Mouse (Mus musculus) forebrain, embryonic 11.5 days (tissue): ENCODE results near the gene Rad51ap2. TPM values are rescaled to one million over a fixed set of nuclear protein-coding genes. Genes with fewer than 3 reads are reported as not detected.

Experiments
- ATAC-seq: fragments of 200-750 bp; cut with Nextera tagmentation; replicated peaks from 2 replicates; pipeline ENCODE4 v1.8.0; 2017; ENCODE audit warnings: moderate TSS enrichment; ENCODE audit not compliant: low FRiP score
- DNase-seq: peaks from one replicate; pipeline ENCODE4 v3.0.0-alpha.2; 2017; ENCODE audit warnings: low spot score
- H3K27ac ChIP-seq: fragments of 300-500 bp; sonication (generic); 2 replicates; pipeline ENCODE4 v1.5.1; 2014; ENCODE audit warnings: low read depth, low read length
- H3K27me3 ChIP-seq: fragments of 300-500 bp; sonication (generic); 2 replicates; pipeline ENCODE4 v1.6.1; 2014; ENCODE audit warnings: mild to moderate bottlenecking, low read length, mixed read lengths; ENCODE audit not compliant: control insufficient read depth, insufficient read depth
- H3K36me3 ChIP-seq: fragments of 300-500 bp; sonication (generic); 2 replicates; pipeline ENCODE4 v1.6.1; 2014; ENCODE audit warnings: mild to moderate bottlenecking, low read length, moderate library complexity, mixed read lengths; ENCODE audit not compliant: control insufficient read depth, insufficient read depth
- H3K4me1 ChIP-seq: fragments of 300-500 bp; sonication (generic); replicated peaks from 2 replicates; pipeline ENCODE4 v1.6.1; 2014; ENCODE audit warnings: low read length, mixed read lengths; ENCODE audit not compliant: control insufficient read depth, insufficient read depth
- H3K4me2 ChIP-seq: fragments of 300-500 bp; sonication (generic); 2 replicates; pipeline ENCODE4 v1.6.1; 2014; ENCODE audit warnings: low read depth, mild to moderate bottlenecking, low read length, moderate library complexity, mixed read lengths; ENCODE audit not compliant: severe bottlenecking
- H3K4me3 ChIP-seq: fragments of 300-500 bp; sonication (generic); 2 replicates; pipeline ENCODE4 v1.5.1; 2014; ENCODE audit warnings: low read depth, low read length
- H3K9ac ChIP-seq: fragments of 300-500 bp; sonication (generic); 2 replicates; pipeline ENCODE4 v1.6.1; 2014; ENCODE audit warnings: low read length
- H3K9me3 ChIP-seq: fragments of 300-500 bp; sonication (generic); 2 replicates; pipeline ENCODE4 v1.6.1; 2016; ENCODE audit warnings: low read length, mixed read lengths; ENCODE audit not compliant: control insufficient read depth
- WGBS: fragments of 180-500 bp; shearing (Covaris S2); extraction: QIAGEN DNeasy Blood & Tissue Kit; methylation state at CpG from one replicate; pipeline ENCODE4 v1.1.7; 2014; 5-methylcytosine and 5-hydroxymethylcytosine counted together
- polyA plus RNA-seq: library from polyadenylated mRNA; unstranded; fragments of >200 nt; fragmentation: Nextera tagmentation; extraction: Ambion mirVana; gene quantifications from 2 replicates; pipeline ENCODE4 v1.2.1, GENCODE M21; 2014

The Rad51ap2 gene
- polyA plus RNA-seq, 1 experiment from 2014 or later, result 0.11 TPM

DNA sequence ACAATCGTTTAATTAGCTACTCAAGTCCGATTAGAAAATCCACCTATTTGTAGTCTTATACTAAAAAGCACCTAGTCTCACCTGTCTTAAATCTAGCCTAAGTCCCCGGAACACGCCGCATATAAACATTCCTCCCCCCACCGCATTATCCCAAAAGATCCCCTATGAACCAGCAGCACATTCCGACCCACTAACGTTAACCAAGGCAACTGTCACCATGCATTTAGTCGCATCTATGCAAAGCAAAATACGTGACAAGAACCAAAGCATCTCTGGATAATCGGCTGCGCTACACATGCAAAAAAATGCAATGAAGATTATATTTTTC is 19.9 kb upstream of the Rad51ap2 start:
- WGBS, result 4% methylated on average over 12 of the region's 12 CpGs
- ATAC-seq (peak; percentile 8; the same call in 1 of the 2 replicates), DNase-seq (no peak)
- Histone ChIP-seq H3K36me3 (no peaks in the 10 kb centered on the region), H3K4me1 (peaks cover 3% of the 10 kb centered on the region; the same call in 1 of the 2 replicates), H3K9me3 (no peaks in the 10 kb centered on the region), H3K4me3 (peak overlapping the region; percentile 33), H3K27ac (no peak overlapping the region), H3K9ac (peak overlapping the region; percentile 17; the same call in 1 of the 2 replicates), H3K4me2 (peak overlapping the region; percentile 76), H3K27me3 (peaks cover 7% of the 10 kb centered on the region; the same call in 1 of the 2 replicates)

DNA sequence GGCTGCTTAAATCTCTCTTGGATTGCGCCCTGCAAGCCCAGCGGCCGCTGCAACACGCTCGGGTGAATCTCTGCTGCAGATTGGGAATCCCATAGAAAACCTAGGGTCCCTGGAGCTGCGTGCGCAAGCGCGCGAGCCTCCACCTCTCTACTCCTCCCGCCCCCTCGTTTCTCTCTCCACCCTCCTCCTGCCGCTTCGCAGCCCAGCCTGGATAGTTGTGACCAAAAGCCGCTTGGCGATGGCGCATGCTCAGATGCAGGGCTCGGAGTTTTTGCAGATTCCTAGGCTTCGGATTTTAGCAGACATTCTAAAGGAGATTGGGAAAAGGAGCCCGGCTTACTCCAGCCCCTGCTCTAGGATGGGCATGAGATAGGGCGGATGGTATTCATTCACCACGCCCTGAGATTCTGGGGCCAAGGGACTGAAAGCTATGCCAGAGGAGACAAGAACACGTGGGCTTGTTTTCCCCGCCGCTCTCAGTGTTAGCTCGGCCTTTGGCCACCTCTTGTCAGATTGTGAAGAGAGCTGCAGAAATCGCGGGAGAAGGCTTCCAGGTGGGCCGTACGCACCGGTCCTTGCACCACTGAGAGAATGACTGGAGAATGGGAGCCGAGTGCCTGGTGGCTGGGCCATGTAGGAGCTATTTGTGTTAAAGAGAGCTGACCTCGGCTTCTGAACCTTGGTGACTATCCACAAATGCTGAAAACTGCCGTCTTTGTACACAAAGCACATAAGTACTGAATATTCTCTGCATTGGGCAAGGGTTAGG is 19.2 kb upstream of the Rad51ap2 start, which contains the start of gene Vsnl1:
TSS of gene Vsnl1 (minus strand) at position 117 of the 769 bp plus-strand sequence.
- peaks cover 7% of the 10 kb centered on the region; the same call in 1 of the 2 replicates for H3K27me3 ChIP-seq
- ATAC-seq (peak; percentile 95), DNase-seq (peak; percentile 92)
- WGBS, result 4% methylated on average over 34 of the region's 34 CpGs
- H3K4me1 ChIP-seq, result peaks cover 3% of the 10 kb centered on the region; the same call in 1 of the 2 replicates
- no peak within 1 kb of the TSS for H3K27ac ChIP-seq
- H3K4me3 ChIP-seq, result peak within 1 kb of the TSS; percentile 33
- peak within 1 kb of the TSS; percentile 49 for H3K9ac ChIP-seq
- H3K4me2 ChIP-seq, result peak within 1 kb of the TSS; percentile 76
- no peaks in the 10 kb centered on the region for H3K36me3 ChIP-seq
- H3K9me3 ChIP-seq, result no peaks in the 10 kb centered on the region

DNA sequence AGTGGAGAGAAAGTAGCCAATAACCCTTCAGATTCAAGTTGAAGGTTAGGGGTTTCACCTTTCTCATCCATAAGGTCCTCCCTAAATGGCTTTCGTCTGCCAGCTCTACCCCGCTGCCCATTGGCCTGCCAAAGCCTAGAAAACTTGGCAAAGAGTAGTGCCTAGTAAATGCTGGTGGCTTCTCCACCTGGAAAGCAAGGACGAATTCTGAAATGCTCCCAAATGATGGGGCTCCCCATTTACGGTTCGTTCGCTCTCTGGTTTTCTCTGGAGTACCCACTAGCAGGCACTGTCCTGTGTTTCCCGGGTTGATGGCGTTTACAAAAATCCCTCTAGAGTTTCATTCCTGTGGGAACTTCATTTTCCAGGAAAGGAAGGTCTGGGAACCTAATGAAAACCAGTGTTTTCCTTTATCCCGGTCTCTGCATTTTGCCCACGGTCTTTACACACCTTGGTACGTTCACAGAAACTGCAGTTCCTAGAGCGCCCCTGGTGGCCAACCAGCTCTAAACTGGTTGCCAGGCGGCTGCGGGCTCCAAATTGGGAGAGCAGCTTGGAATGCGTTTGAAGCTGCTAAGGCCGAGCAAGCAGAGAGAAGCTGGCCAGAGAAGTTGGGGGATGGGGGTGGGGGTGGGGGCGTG is 18.5 kb upstream of the Rad51ap2 start:
- peak; percentile 57 for ATAC-seq
- DNase-seq, result peak; percentile 94
- Histone ChIP-seq H3K4me3 (peak overlapping the region; percentile 33; the same call in 1 of the 2 replicates), H3K9ac (no peak overlapping the region), H3K4me2 (peak overlapping the region; percentile 42; the same call in 1 of the 2 replicates), H3K27ac (no peak overlapping the region), H3K27me3 (peaks cover 7% of the 10 kb centered on the region; the same call in 1 of the 2 replicates), H3K4me1 (peaks cover 3% of the 10 kb centered on the region; the same call in 1 of the 2 replicates), H3K9me3 (no peaks in the 10 kb centered on the region), H3K36me3 (no peaks in the 10 kb centered on the region)
- 20% methylated on average over 16 of the region's 17 CpGs for WGBS

DNA sequence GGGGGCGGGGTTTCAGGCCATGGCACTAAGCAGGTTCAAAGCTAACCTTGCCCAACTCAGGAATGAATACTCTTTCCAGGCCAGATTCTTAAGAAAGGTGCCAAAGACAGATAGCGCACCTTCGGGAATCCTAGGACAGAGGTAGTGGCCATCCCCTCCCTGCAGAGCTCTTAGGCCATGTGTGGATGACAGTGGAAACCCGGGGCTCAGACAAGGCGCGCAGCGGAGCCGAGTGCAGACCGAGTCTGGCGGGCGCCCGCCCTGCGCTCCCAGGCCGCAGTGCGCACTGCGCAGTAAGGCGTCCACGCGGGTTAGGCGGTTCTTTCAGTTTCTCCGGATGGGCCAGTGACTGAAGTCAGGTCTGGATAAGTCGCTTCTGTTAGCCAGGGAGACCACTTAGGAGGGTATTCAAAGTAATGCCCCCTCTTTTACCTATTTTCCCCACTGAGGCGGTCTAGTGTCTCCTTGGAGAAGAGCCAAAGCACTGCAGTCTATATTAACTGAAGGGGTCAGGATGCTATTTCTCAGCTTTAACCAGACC is 17.9 kb upstream of the Rad51ap2 start:
- no peaks in the 10 kb centered on the region for H3K36me3 ChIP-seq
- no peaks in the 10 kb centered on the region for H3K9me3 ChIP-seq
- peaks cover 7% of the 10 kb centered on the region; the same call in 1 of the 2 replicates for H3K27me3 ChIP-seq
- peak overlapping the region; percentile 42; the same call in 1 of the 2 replicates for H3K4me2 ChIP-seq
- no peak overlapping the region for H3K9ac ChIP-seq
- peak overlapping the region; percentile 12; the same call in 1 of the 2 replicates for H3K4me3 ChIP-seq
- peak; percentile 54 for DNase-seq
- H3K27ac ChIP-seq, result no peak overlapping the region
- 24% methylated on average over 22 of the region's 23 CpGs for WGBS
- ATAC-seq, result peak; percentile 13; the same call in 1 of the 2 replicates
- peaks cover 3% of the 10 kb centered on the region; the same call in 1 of the 2 replicates for H3K4me1 ChIP-seq

DNA sequence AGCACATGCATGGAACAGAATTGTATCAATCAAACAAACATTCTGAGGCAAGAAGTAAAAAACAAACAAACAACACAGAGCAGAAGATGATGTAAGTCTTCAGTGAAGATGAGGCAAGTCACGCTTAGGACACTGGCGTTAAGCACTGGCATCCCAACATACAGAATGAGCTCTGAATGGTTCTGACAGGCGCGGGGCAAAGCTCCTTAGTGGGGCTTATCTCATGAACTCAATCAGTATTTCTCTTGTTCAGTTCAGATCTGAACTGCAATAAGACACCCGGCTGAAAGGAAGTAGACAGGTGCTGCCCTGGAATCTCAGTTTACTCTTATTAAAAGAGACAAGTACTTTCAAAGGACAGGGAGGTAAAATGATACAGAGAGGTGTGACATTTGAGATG is 1.7 kb upstream of the Rad51ap2 start:
- Histone ChIP-seq H3K4me2 (no peak overlapping the region), H3K36me3 (no peaks in the 10 kb centered on the region), H3K4me1 (no peaks in the 10 kb centered on the region), H3K9ac (no peak overlapping the region), H3K27me3 (no peaks in the 10 kb centered on the region), H3K4me3 (no peak overlapping the region), H3K27ac (no peak overlapping the region), H3K9me3 (no peaks in the 10 kb centered on the region)
- ATAC-seq, result no peak
- DNase-seq, result no peak
- 67% methylated on average over 5 of the region's 5 CpGs for WGBS

DNA sequence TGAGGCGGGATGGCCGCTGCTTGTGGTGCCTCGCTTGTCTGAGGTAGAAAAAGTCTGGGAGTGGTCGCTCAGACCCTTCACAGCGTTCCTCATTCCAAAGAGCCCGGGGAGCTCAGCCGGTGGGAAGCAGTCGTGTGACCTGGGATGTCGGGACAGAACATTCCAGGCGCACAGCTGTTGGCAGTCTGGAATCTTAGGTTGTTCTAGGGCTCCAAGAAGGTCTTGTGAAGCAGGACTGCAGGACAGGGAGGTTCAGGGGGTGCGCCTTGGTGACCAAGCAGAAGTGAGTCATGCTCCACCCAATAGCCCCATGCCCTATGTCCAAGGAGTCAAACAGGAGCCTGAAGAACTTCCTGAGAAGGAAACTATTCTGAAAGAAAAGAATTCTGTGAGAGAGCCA is 334 bp downstream of the Rad51ap2 start:
- ATAC-seq (no peak), DNase-seq (no peak)
- peak overlapping the region; percentile 51 for H3K9ac ChIP-seq
- no peaks in the 10 kb centered on the region for H3K36me3 ChIP-seq
- no peak overlapping the region for H3K27ac ChIP-seq
- no peaks in the 10 kb centered on the region for H3K4me1 ChIP-seq
- H3K9me3 ChIP-seq, result no peaks in the 10 kb centered on the region
- no peaks in the 10 kb centered on the region for H3K27me3 ChIP-seq
- peak overlapping the region; percentile 38 for H3K4me3 ChIP-seq
- WGBS, result 4% methylated on average over 11 of the region's 11 CpGs
- H3K4me2 ChIP-seq, result peak overlapping the region; percentile 58

DNA sequence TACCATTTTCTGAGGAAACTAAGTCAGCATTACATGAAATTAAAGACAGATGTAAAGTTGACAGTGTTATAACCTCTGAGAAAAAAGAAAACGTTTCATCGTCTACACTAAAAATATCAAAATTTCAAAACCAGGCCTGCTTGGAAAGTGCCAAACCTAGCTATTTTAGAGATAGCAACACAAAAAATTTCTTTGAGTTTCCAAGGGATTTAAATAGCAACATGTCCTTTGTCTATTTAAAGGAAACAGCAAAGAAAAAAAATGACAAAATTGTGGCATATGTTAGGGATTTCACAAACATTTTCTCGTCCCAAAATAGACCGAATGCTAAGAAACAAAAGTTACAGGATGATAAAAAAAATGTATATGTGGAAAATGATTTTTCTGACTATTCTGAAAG is 753 bp downstream of the Rad51ap2 start:
- H3K4me2 ChIP-seq, result peak overlapping the region; percentile 58; the same call in 1 of the 2 replicates
- no peak for DNase-seq
- ATAC-seq, result no peak
- 82% methylated on average over 4 of the region's 4 CpGs for whole genome bisulfite sequencing
- no peak overlapping the region for H3K4me3 ChIP-seq
- no peaks in the 10 kb centered on the region for H3K27me3 ChIP-seq
- no peaks in the 10 kb centered on the region for H3K9me3 ChIP-seq
- H3K36me3 ChIP-seq, result no peaks in the 10 kb centered on the region
- H3K9ac ChIP-seq, result no peak overlapping the region
- H3K27ac ChIP-seq, result no peak overlapping the region
- H3K4me1 ChIP-seq, result no peaks in the 10 kb centered on the region
